Mouse (Mus musculus) lung, postnatal 0 days (tissue): ENCODE measurements around the gene Slc22a22. TPM values are rescaled to one million over a fixed set of nuclear protein-coding genes. Genes with fewer than 3 reads are reported as not detected.

Experiments
- ATAC-seq: fragments of 200-750 bp; cut with Nextera tagmentation; 2 replicates; pipeline ENCODE4 v1.8.0; 2017; ENCODE audit warnings: moderate library complexity
- DNase-seq: peaks from one replicate; pipeline ENCODE4 v3.0.0-alpha.2; 2016; ENCODE audit warnings: low spot score
- H3K27ac ChIP-seq: fragments of 300-500 bp; sonication (generic); 2 replicates; pipeline ENCODE4 v1.5.1; 2014; ENCODE audit warnings: antibody characterized with exemption, mild to moderate bottlenecking, low read length, mixed read lengths
- H3K27me3 ChIP-seq: fragments of 300-500 bp; sonication (generic); replicated peaks from 2 replicates; pipeline ENCODE4 v1.6.1; 2014; ENCODE audit warnings: low read length, mixed read lengths; ENCODE audit not compliant: insufficient read depth
- H3K36me3 ChIP-seq: fragments of 300-500 bp; sonication (generic); 2 replicates; pipeline ENCODE4 v1.6.1; 2014; ENCODE audit warnings: low read length, mixed read lengths; ENCODE audit not compliant: insufficient read depth
- H3K4me1 ChIP-seq: fragments of 300-500 bp; sonication (generic); 2 replicates; pipeline ENCODE4 v1.6.1; 2014; ENCODE audit warnings: antibody characterized with exemption, low read depth, low read length, mixed read lengths; ENCODE audit not compliant: insufficient read depth
- H3K4me2 ChIP-seq: fragments of 300-500 bp; sonication (generic); replicated peaks from 2 replicates; pipeline ENCODE4 v1.6.1; 2014; ENCODE audit warnings: low read depth, mild to moderate bottlenecking, low read length, moderate library complexity, mixed read lengths
- H3K4me3 ChIP-seq: fragments of 300-500 bp; sonication (generic); 2 replicates; pipeline ENCODE4 v1.5.1; 2014; ENCODE audit warnings: low read depth, low read length
- H3K9ac ChIP-seq: fragments of 300-500 bp; sonication (generic); replicated peaks from 2 replicates; pipeline ENCODE4 v1.6.1; 2014; ENCODE audit warnings: low read depth, mild to moderate bottlenecking
- H3K9me3 ChIP-seq: fragments of 300-500 bp; sonication (generic); 2 replicates; pipeline ENCODE4 v1.6.1; 2016; ENCODE audit warnings: low read length, mixed read lengths
- CTCF ChIP-seq: IDR thresholded peaks from 2 replicates; pipeline ENCODE4 v1.5.1; 2016; ENCODE audit warnings: antibody characterized with exemption, mild to moderate bottlenecking
- EP300 ChIP-seq: IDR thresholded peaks from 2 replicates; pipeline ENCODE4 v1.6.1; 2016; ENCODE audit warnings: antibody characterized with exemption, mild to moderate bottlenecking, control low read depth
- WGBS: fragments of 180-500 bp; shearing (Covaris S2); extraction: QIAGEN DNeasy Blood & Tissue Kit; methylation state at CpG from one replicate; pipeline ENCODE4 v1.1.7; 2014; 5-methylcytosine and 5-hydroxymethylcytosine counted together
- polyA plus RNA-seq: library from polyadenylated mRNA; unstranded; fragments of >200 nt; fragmentation: Nextera tagmentation; extraction: Ambion mirVana; gene quantifications from 2 replicates; pipeline ENCODE4 v1.2.1, GENCODE M21; 2015

The Slc22a22 gene
- polyA plus RNA-seq, 1 experiment from 2014 or later = not detected

GRCm38 (mm10) chr15:57504126-57504705 is 26.8 kb upstream of the Slc22a22 start:
- peak; percentile 16 for DNase-seq
- TF ChIP-seq CTCF (no peak), EP300 (no peak)
- no peak overlapping the region for H3K4me2 ChIP-seq
- H3K4me1 ChIP-seq = no peaks in the 10 kb centered on the region
- no peak overlapping the region for H3K4me3 ChIP-seq
- ATAC-seq = peak; percentile 28; the same call in 1 of the 2 replicates
- no peaks in the 10 kb centered on the region for H3K36me3 ChIP-seq
- 32% methylated on average over 9 of the region's 9 CpGs for WGBS
- H3K27ac ChIP-seq = no peak overlapping the region
- H3K27me3 ChIP-seq = no peaks in the 10 kb centered on the region
- H3K9me3 ChIP-seq = no peaks in the 10 kb centered on the region
- H3K9ac ChIP-seq = no peak overlapping the region

GRCm38 (mm10) chr15:57503656-57504055 is 26.2 kb upstream of the Slc22a22 start:
- no peak for TF ChIP-seq CTCF
- no peak for TF ChIP-seq EP300
- Histone ChIP-seq H3K9me3 (no peaks in the 10 kb centered on the region), H3K27me3 (no peaks in the 10 kb centered on the region), H3K27ac (no peak overlapping the region), H3K36me3 (no peaks in the 10 kb centered on the region), H3K4me1 (no peaks in the 10 kb centered on the region), H3K9ac (no peak overlapping the region), H3K4me2 (no peak overlapping the region), H3K4me3 (no peak overlapping the region)
- no peak for ATAC-seq
- DNase-seq = no peak
- 63% methylated on average over 3 of the region's 3 CpGs for WGBS

- Histone ChIP-seq H3K27ac (no peak overlapping the region), H3K4me3 (no peak overlapping the region), H3K36me3 (no peaks in the 10 kb centered on the region), H3K4me2 (no peak overlapping the region), H3K9ac (no peak overlapping the region), H3K27me3 (no peaks in the 10 kb centered on the region), H3K4me1 (no peaks in the 10 kb centered on the region), H3K9me3 (no peaks in the 10 kb centered on the region)
- TF ChIP-seq EP300 (no peak), CTCF (no peak)
- DNase-seq = no peak
- no peak for ATAC-seq
These were observed 24.1 kb upstream of the Slc22a22 start for GRCm38 (mm10) chr15:57501559-57501958.

GRCm38 (mm10) chr15:57496106-57496505 is 18.7 kb upstream of the Slc22a22 start:
- Histone ChIP-seq H3K27ac (no peak overlapping the region), H3K4me3 (no peak overlapping the region), H3K36me3 (no peaks in the 10 kb centered on the region), H3K27me3 (no peaks in the 10 kb centered on the region), H3K9me3 (no peaks in the 10 kb centered on the region), H3K4me1 (no peaks in the 10 kb centered on the region), H3K9ac (no peak overlapping the region), H3K4me2 (no peak overlapping the region)
- ATAC-seq (no peak), DNase-seq (no peak)
- WGBS = 76% methylated on average over 2 of the region's 2 CpGs
- TF ChIP-seq EP300 = no peak
- TF ChIP-seq CTCF = no peak

GRCm38 (mm10) chr15:57482509-57482908 is 5.1 kb upstream of the Slc22a22 start:
- DNase-seq = no peak
- ATAC-seq = no peak
- no peak overlapping the region for H3K4me2 ChIP-seq
- H3K36me3 ChIP-seq = no peaks in the 10 kb centered on the region
- WGBS = 52% methylated on average over 2 of the region's 2 CpGs
- H3K27ac ChIP-seq = no peak overlapping the region
- H3K4me3 ChIP-seq = no peak overlapping the region
- no peaks in the 10 kb centered on the region for H3K4me1 ChIP-seq
- H3K27me3 ChIP-seq = no peaks in the 10 kb centered on the region
- H3K9ac ChIP-seq = no peak overlapping the region
- no peaks in the 10 kb centered on the region for H3K9me3 ChIP-seq
- TF ChIP-seq EP300 (no peak), CTCF (no peak)

GRCm38 (mm10) chr15:57471648-57472047 is 5.8 kb downstream of the Slc22a22 start:
- H3K9ac ChIP-seq = no peak overlapping the region
- no peaks in the 10 kb centered on the region for H3K9me3 ChIP-seq
- DNase-seq (no peak), ATAC-seq (no peak)
- no peak overlapping the region for H3K4me2 ChIP-seq
- no peak overlapping the region for H3K4me3 ChIP-seq
- WGBS = 46% methylated on average over 3 of the region's 3 CpGs
- no peaks in the 10 kb centered on the region for H3K27me3 ChIP-seq
- no peaks in the 10 kb centered on the region for H3K4me1 ChIP-seq
- H3K36me3 ChIP-seq = no peaks in the 10 kb centered on the region
- H3K27ac ChIP-seq = no peak overlapping the region
- TF ChIP-seq CTCF = no peak

- Histone ChIP-seq H3K27ac (no peak overlapping the region), H3K4me3 (no peak overlapping the region), H3K36me3 (no peaks in the 10 kb centered on the region), H3K9me3 (no peaks in the 10 kb centered on the region), H3K9ac (no peak overlapping the region), H3K27me3 (no peaks in the 10 kb centered on the region), H3K4me2 (no peak overlapping the region), H3K4me1 (no peaks in the 10 kb centered on the region)
- TF ChIP-seq CTCF = no peak
- TF ChIP-seq EP300 = no peak
- ATAC-seq (no peak), DNase-seq (no peak)
These were observed 11.4 kb downstream of the Slc22a22 start for GRCm38 (mm10) chr15:57465996-57466395.
